Mouse (Mus musculus) testis, adult 2 months (tissue): ENCODE measurements around the gene Stk39. TPM values are rescaled to one million over a fixed set of nuclear protein-coding genes. Genes with fewer than 3 reads are reported as not detected.

Experiments used
- H3K27ac ChIP-seq: fragments of 200-500 bp; 2 replicates; pipeline ENCODE4 v1.5.1; 2012; ENCODE audit warnings: low read depth, low read length; ENCODE audit not compliant: control insufficient read depth, insufficient read depth
- H3K27me3 ChIP-seq: fragments of 200-500 bp; 2 replicates; pipeline ENCODE4 v1.6.1; 2012; ENCODE audit warnings: mild to moderate bottlenecking, low read length, moderate library complexity; ENCODE audit not compliant: control insufficient read depth, insufficient read depth
- H3K36me3 ChIP-seq: fragments of 200-500 bp; 2 replicates; pipeline ENCODE4 v1.6.1; 2012; ENCODE audit warnings: mild to moderate bottlenecking, low read length; ENCODE audit not compliant: control insufficient read depth, insufficient read depth
- H3K4me1 ChIP-seq: fragments of 200-500 bp; 2 replicates; pipeline ENCODE4 v1.6.1; 2012; ENCODE audit warnings: low read length; ENCODE audit not compliant: control insufficient read depth, insufficient read depth
- H3K4me3 ChIP-seq: fragments of 200-500 bp; 2 replicates; pipeline ENCODE4 v1.5.1; 2012; ENCODE audit warnings: low read depth, mild to moderate bottlenecking, low read length, moderate library complexity, mixed read lengths; ENCODE audit not compliant: control insufficient read depth
- CTCF ChIP-seq: fragments of 200-500 bp; IDR thresholded peaks from 2 replicates; pipeline ENCODE4 v1.5.1; 2012; ENCODE audit warnings: low read depth, mild to moderate bottlenecking, inconsistent platforms, low read length, moderate library complexity; ENCODE audit not compliant: control insufficient read depth, insufficient read depth, insufficient replicate concordance
- POLR2A ChIP-seq: fragments of 200-500 bp; IDR thresholded peaks from 2 replicates; pipeline ENCODE4 v1.6.1; 2012; ENCODE audit warnings: low read depth, mild to moderate bottlenecking, inconsistent platforms, low read length, moderate library complexity; ENCODE audit not compliant: control insufficient read depth
- polyA plus RNA-seq: library from polyadenylated mRNA; depleted of rRNA; stranded (reverse); fragments of >200 nt; gene quantifications from 2 replicates; pipeline ENCODE4 v1.2.3, GENCODE M21; 2012

Gene Stk39
- polyA plus RNA-seq, 1 experiment: 118 TPM

DNA sequence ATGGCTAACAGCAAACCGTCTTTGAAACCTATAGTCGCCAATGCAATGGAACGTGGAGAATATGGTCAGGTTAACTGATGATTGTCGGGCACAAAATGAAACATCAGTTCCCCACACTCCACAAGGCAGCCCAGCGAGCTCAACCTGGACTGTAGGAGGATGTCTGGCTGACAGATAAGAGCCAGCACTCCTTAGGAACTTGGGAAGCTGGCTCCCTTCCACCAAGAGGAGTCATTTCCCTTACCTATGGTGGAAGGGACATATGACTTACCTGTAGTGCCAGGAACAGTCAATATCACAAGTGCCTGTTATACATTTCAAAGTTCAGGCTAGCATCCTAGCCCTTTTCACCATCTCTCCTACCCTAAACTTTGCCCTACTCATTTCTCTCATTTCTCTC is 14.0 kb downstream of the Stk39 start:
- TF ChIP-seq CTCF: no peak
- TF ChIP-seq POLR2A: no peak
- Histone ChIP-seq H3K4me3 (no peak overlapping the region), H3K27me3 (no peaks in the 10 kb centered on the region), H3K27ac (no peak overlapping the region), H3K4me1 (no peaks in the 10 kb centered on the region), H3K36me3 (peaks cover 2% of the 10 kb centered on the region; the same call in 1 of the 2 replicates)

DNA sequence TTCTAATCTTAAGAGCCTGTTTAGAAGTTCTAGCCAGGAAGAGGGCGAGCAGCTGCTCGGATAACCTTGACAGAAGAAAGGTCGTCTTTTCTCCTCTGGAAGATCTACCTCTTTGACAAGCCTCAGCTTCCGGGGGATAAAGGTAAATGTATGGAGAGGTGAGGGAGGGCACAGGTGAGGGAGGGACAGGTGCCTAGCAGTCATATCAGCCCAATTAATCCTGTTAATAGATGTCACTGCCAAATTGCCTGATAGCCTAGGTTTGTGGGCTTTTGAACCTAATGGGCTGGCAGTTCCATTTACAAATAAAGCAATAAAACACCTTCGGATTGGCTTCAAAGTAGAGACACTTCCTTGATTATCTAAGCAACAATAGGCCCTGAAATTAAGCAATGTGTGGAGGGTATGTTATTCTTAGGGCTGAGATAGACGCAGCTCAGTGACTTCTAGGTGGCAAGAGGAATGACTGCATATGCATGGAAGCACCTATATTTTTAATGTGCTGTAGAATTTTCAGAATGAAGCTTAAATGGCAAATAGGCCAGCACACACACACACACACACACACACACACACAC is 14.5 kb downstream of the Stk39 start:
- no peaks in the 10 kb centered on the region for H3K27me3 ChIP-seq
- no peak overlapping the region for H3K27ac ChIP-seq
- peaks cover 2% of the 10 kb centered on the region; the same call in 1 of the 2 replicates for H3K36me3 ChIP-seq
- H3K4me3 ChIP-seq: no peak overlapping the region
- TF ChIP-seq POLR2A (no peak), CTCF (no peak)
- H3K4me1 ChIP-seq: no peaks in the 10 kb centered on the region

DNA sequence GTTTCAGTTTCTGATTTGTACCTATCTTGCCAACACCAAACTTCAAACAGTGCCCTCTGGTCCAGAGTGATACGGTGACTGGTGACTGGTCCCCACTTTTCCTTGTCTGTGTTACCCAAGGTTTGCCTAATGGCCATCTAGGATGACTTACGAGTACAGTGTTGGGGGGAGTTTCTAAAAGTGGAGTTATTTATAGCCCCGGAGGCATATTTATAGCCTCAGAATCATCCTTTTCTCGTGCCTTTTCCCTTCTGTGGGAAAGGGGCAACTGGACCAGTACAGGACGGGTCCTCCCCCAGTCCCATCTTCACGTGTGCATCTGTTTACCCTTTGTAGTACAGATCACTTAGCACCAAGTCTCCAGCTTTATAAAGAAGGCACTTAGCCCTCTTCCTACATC is 15.2 kb downstream of the Stk39 start:
- Histone ChIP-seq H3K27ac (no peak overlapping the region), H3K4me1 (no peaks in the 10 kb centered on the region), H3K27me3 (no peaks in the 10 kb centered on the region), H3K36me3 (peaks cover 1% of the 10 kb centered on the region; the same call in 1 of the 2 replicates), H3K4me3 (no peak overlapping the region)
- TF ChIP-seq POLR2A (no peak), CTCF (no peak)

GRCm38 (mm10) chr2:68452379-68452778 is 19.7 kb downstream of the Stk39 start:
- H3K27ac ChIP-seq: no peak overlapping the region
- TF ChIP-seq CTCF (no peak), POLR2A (no peak)
- H3K4me3 ChIP-seq: no peak overlapping the region
- no peaks in the 10 kb centered on the region for H3K4me1 ChIP-seq
- no peaks in the 10 kb centered on the region for H3K27me3 ChIP-seq
- no peaks in the 10 kb centered on the region for H3K36me3 ChIP-seq

DNA sequence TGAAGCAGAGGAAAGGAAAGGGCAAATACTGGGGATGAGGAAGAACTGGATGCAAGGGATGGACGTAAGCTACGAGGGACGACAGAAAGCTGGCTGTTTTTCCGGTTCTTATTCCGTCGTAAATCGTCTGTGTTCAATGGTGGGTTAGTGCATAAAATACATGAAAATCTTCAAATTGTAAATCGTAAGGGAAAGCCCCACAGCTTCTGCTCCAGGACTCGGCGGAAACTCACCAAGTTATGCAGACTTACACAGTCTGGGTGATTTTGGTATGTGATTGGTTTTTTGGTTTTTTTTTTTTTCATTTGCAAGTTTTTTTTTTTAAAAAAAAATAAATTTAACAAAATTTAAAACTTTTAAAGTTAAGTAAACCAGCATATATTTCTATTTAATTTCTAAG is 24.0 kb downstream of the Stk39 start:
- TF ChIP-seq CTCF (no peak), POLR2A (no peak)
- no peak overlapping the region for H3K27ac ChIP-seq
- H3K36me3 ChIP-seq: no peaks in the 10 kb centered on the region; the same call in 1 of the 2 replicates
- H3K4me3 ChIP-seq: no peak overlapping the region
- no peaks in the 10 kb centered on the region for H3K27me3 ChIP-seq
- H3K4me1 ChIP-seq: no peaks in the 10 kb centered on the region

DNA sequence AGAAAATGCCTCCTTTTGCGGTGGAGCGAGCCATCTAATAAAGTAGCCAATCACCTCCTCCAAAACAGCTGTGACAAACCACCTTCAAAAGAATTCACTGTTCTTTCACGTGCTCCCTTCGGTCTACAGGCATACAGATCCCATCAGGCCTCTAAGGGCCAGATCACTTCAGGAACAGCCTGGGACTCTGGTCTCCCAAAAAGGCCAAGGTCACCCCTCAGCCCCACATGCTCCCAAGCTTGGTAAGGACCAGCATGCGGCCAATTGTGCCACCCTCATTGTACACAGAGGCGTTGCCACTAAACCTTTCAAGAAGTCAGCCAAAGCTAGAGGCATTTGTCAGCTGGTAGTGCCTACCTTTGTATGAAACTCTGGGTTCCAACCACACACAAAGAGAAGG is 28.9 kb downstream of the Stk39 start:
- H3K4me3 ChIP-seq: no peak overlapping the region
- H3K4me1 ChIP-seq: no peaks in the 10 kb centered on the region
- no peak for TF ChIP-seq CTCF
- no peaks in the 10 kb centered on the region; the same call in 1 of the 2 replicates for H3K36me3 ChIP-seq
- no peaks in the 10 kb centered on the region for H3K27me3 ChIP-seq
- no peak overlapping the region for H3K27ac ChIP-seq

GRCm38 (mm10) chr2:68442113-68442717 is 29.9 kb downstream of the Stk39 start:
- H3K4me1 ChIP-seq: no peaks in the 10 kb centered on the region
- no peaks in the 10 kb centered on the region; the same call in 1 of the 2 replicates for H3K36me3 ChIP-seq
- TF ChIP-seq CTCF (no peak), POLR2A (no peak)
- H3K27ac ChIP-seq: no peak overlapping the region
- no peaks in the 10 kb centered on the region for H3K27me3 ChIP-seq
- no peak overlapping the region for H3K4me3 ChIP-seq
